Mouse (Mus musculus): ENCODE measurements at regions not wholly inside any gene's neighbourhood (a gene's known extent, or its start where the extent isn't known, plus 50 kb on each side); places are given as distances from the start of the nearest gene placed in this dataset.

GRCm38 (mm10) chr16:5371175-5371893, 115.6 kb upstream of the Eef2kmt start:
- Histone ChIP-seq H3K27ac (replicated peaks; ENCODE audit: low read depth, low read length) (0 out of 2 replicates have a peak overlapping the region, but pooled peaks have one; percentile 8), H3K4me1 (ENCODE audit: control insufficient read depth, insufficient read depth, insufficient read length, low read length) (peaks cover 2% of the 10 kb centered on the region; the same call in 1 of the 2 replicates), H3K4me3 (ENCODE audit: insufficient read depth, low read depth, low read length) (no peak overlapping the region)

- H3K4me3 ChIP-seq (ENCODE audit: insufficient read depth, low read depth, low read length) = no peak overlapping the region
- H3K4me1 ChIP-seq (ENCODE audit: control insufficient read depth, insufficient read depth, insufficient read length, low read length) = peaks cover 2% of the 10 kb centered on the region; the same call in 1 of the 2 replicates
- H3K27ac ChIP-seq (replicated peaks; ENCODE audit: low read depth, low read length) = 0 out of 2 replicates have a peak overlapping the region, but pooled peaks have one; percentile 2
Measured at GRCm38 (mm10) chr16:5370496-5370895, 114.7 kb upstream of the Eef2kmt start.

GRCm38 (mm10) chr16:5368897-5369558, 113.2 kb upstream of the Eef2kmt start:
- Histone ChIP-seq H3K4me3 (ENCODE audit: insufficient read depth, low read depth, low read length) (no peak overlapping the region), H3K4me1 (ENCODE audit: control insufficient read depth, insufficient read depth, insufficient read length, low read length) (peaks cover 2% of the 10 kb centered on the region; the same call in 1 of the 2 replicates), H3K27ac (replicated peaks; ENCODE audit: low read depth, low read length) (no peak overlapping the region)

- Histone ChIP-seq H3K27ac (replicated peaks; ENCODE audit: low read depth, low read length) (no peak overlapping the region), H3K4me1 (ENCODE audit: control insufficient read depth, insufficient read depth, insufficient read length, low read length) (peaks cover 2% of the 10 kb centered on the region; the same call in 1 of the 2 replicates), H3K4me3 (ENCODE audit: insufficient read depth, low read depth, low read length) (no peak overlapping the region)
Measured at GRCm38 (mm10) chr16:5368357-5368756, 112.6 kb upstream of the Eef2kmt start.

GRCm38 (mm10) chr16:5367581-5368119, 111.9 kb upstream of the Eef2kmt start:
- Histone ChIP-seq H3K4me1 (ENCODE audit: control insufficient read depth, insufficient read depth, insufficient read length, low read length) (peaks cover 2% of the 10 kb centered on the region; the same call in 1 of the 2 replicates), H3K4me3 (ENCODE audit: insufficient read depth, low read depth, low read length) (no peak overlapping the region), H3K27ac (replicated peaks; ENCODE audit: low read depth, low read length) (no peak overlapping the region)

- no peak overlapping the region for H3K27ac ChIP-seq (replicated peaks; ENCODE audit: low read depth, low read length)
- 0 out of 2 replicates have a peak, but pooled peaks cover 2% of the 10 kb centered on the region for H3K4me1 ChIP-seq (ENCODE audit: control insufficient read depth, insufficient read depth, insufficient read length, low read length)
Measured at GRCm38 (mm10) chr16:5366021-5366420, 110.2 kb upstream of the Eef2kmt start.

GRCm38 (mm10) chr16:5363007-5363570, 107.3 kb upstream of the Eef2kmt start:
- 0 out of 2 replicates have a peak, but pooled peaks cover 2% of the 10 kb centered on the region for H3K4me1 ChIP-seq (ENCODE audit: control insufficient read depth, insufficient read depth, insufficient read length, low read length)
- no peak overlapping the region for H3K27ac ChIP-seq (replicated peaks; ENCODE audit: low read depth, low read length)
- H3K4me3 ChIP-seq (ENCODE audit: insufficient read depth, low read depth, low read length) = no peak overlapping the region

More at GRCm38 (mm10) chr16:5366021-5366420, 110.2 kb upstream of the Eef2kmt start:
- no peak overlapping the region for H3K4me3 ChIP-seq (ENCODE audit: insufficient read depth, low read depth, low read length)

GRCm38 (mm10) chr16:5359193-5359592, 103.4 kb upstream of the Eef2kmt start:
- H3K4me1 ChIP-seq (ENCODE audit: control insufficient read depth, insufficient read depth, insufficient read length, low read length) = no peaks in the 10 kb centered on the region
- no peak overlapping the region for H3K27ac ChIP-seq (replicated peaks; ENCODE audit: low read depth, low read length)
- H3K4me3 ChIP-seq (ENCODE audit: insufficient read depth, low read depth, low read length) = no peak overlapping the region

GRCm38 (mm10) chr16:5353881-5354280, 98.1 kb upstream of the Eef2kmt start:
- H3K4me3 ChIP-seq (ENCODE audit: insufficient read depth, low read depth, low read length) = no peak overlapping the region
- H3K27ac ChIP-seq (replicated peaks; ENCODE audit: low read depth, low read length) = peak overlapping the region; percentile 58
- H3K4me1 ChIP-seq (ENCODE audit: control insufficient read depth, insufficient read depth, insufficient read length, low read length) = no peaks in the 10 kb centered on the region

- peaks cover 2% of the 10 kb centered on the region; the same call in 1 of the 2 replicates for H3K4me1 ChIP-seq (ENCODE audit: control insufficient read depth, insufficient read depth, insufficient read length, low read length)
- H3K27ac ChIP-seq (replicated peaks; ENCODE audit: low read depth, low read length) = 0 out of 2 replicates have a peak overlapping the region, but pooled peaks have one; percentile 13
- no peak overlapping the region for H3K4me3 ChIP-seq (ENCODE audit: insufficient read depth, low read depth, low read length)
Measured at GRCm38 (mm10) chr16:5351890-5352571, 96.2 kb upstream of the Eef2kmt start.

- Histone ChIP-seq H3K4me1 (ENCODE audit: control insufficient read depth, insufficient read depth, insufficient read length, low read length) (peaks cover 2% of the 10 kb centered on the region; the same call in 1 of the 2 replicates), H3K4me3 (ENCODE audit: insufficient read depth, low read depth, low read length) (no peak overlapping the region)
Measured at GRCm38 (mm10) chr16:5347151-5347550, 91.4 kb upstream of the Eef2kmt start.

GRCm38 (mm10) chr16:5342326-5342725, 86.5 kb upstream of the Eef2kmt start:
- no peak overlapping the region for H3K4me3 ChIP-seq (ENCODE audit: insufficient read depth, low read depth, low read length)
- H3K27ac ChIP-seq (replicated peaks; ENCODE audit: low read depth, low read length) = no peak overlapping the region

More at GRCm38 (mm10) chr16:5347151-5347550, 91.4 kb upstream of the Eef2kmt start:
- H3K27ac ChIP-seq (replicated peaks; ENCODE audit: low read depth, low read length) = peak overlapping the region; percentile 26; the same call in 1 of the 2 replicates

GRCm38 (mm10) chr16:5316271-5316670, 60.5 kb upstream of the Eef2kmt start:
- H3K4me1 ChIP-seq (ENCODE audit: control insufficient read depth, insufficient read depth, insufficient read length, low read length) = no peaks in the 10 kb centered on the region
- H3K4me3 ChIP-seq (ENCODE audit: insufficient read depth, low read depth, low read length) = no peak overlapping the region
- H3K27ac ChIP-seq (replicated peaks; ENCODE audit: low read depth, low read length) = no peak overlapping the region

More at GRCm38 (mm10) chr16:5342326-5342725, 86.5 kb upstream of the Eef2kmt start:
- peaks cover 2% of the 10 kb centered on the region; the same call in 1 of the 2 replicates for H3K4me1 ChIP-seq (ENCODE audit: control insufficient read depth, insufficient read depth, insufficient read length, low read length)

GRCm38 (mm10) chr16:5313261-5313660, 57.5 kb upstream of the Eef2kmt start:
- no peak overlapping the region for H3K27ac ChIP-seq (replicated peaks; ENCODE audit: low read depth, low read length)
- H3K4me3 ChIP-seq (ENCODE audit: insufficient read depth, low read depth, low read length) = no peak overlapping the region
- no peaks in the 10 kb centered on the region for H3K4me1 ChIP-seq (ENCODE audit: control insufficient read depth, insufficient read depth, insufficient read length, low read length)
